Mouse (Mus musculus) testis, adult 2 months (tissue): Measurements from ENCODE around the gene Chst11. TPM values are rescaled to one million over a fixed set of nuclear protein-coding genes. Genes with fewer than 3 reads are reported as not detected.

Experiments used
- H3K27ac ChIP-seq: fragments of 200-500 bp; 2 replicates; pipeline ENCODE4 v1.5.1; 2012; ENCODE audit warnings: low read depth, low read length; ENCODE audit not compliant: control insufficient read depth, insufficient read depth
- H3K27me3 ChIP-seq: fragments of 200-500 bp; 2 replicates; pipeline ENCODE4 v1.6.1; 2012; ENCODE audit warnings: mild to moderate bottlenecking, low read length, moderate library complexity; ENCODE audit not compliant: control insufficient read depth, insufficient read depth
- H3K36me3 ChIP-seq: fragments of 200-500 bp; 2 replicates; pipeline ENCODE4 v1.6.1; 2012; ENCODE audit warnings: mild to moderate bottlenecking, low read length; ENCODE audit not compliant: control insufficient read depth, insufficient read depth
- H3K4me1 ChIP-seq: fragments of 200-500 bp; 2 replicates; pipeline ENCODE4 v1.6.1; 2012; ENCODE audit warnings: low read length; ENCODE audit not compliant: control insufficient read depth, insufficient read depth
- H3K4me3 ChIP-seq: fragments of 200-500 bp; 2 replicates; pipeline ENCODE4 v1.5.1; 2012; ENCODE audit warnings: low read depth, mild to moderate bottlenecking, low read length, moderate library complexity, mixed read lengths; ENCODE audit not compliant: control insufficient read depth
- CTCF ChIP-seq: fragments of 200-500 bp; IDR thresholded peaks from 2 replicates; pipeline ENCODE4 v1.5.1; 2012; ENCODE audit warnings: low read depth, mild to moderate bottlenecking, inconsistent platforms, low read length, moderate library complexity; ENCODE audit not compliant: control insufficient read depth, insufficient read depth, insufficient replicate concordance
- POLR2A ChIP-seq: fragments of 200-500 bp; IDR thresholded peaks from 2 replicates; pipeline ENCODE4 v1.6.1; 2012; ENCODE audit warnings: low read depth, mild to moderate bottlenecking, inconsistent platforms, low read length, moderate library complexity; ENCODE audit not compliant: control insufficient read depth
- polyA plus RNA-seq: library from polyadenylated mRNA; depleted of rRNA; stranded (reverse); fragments of >200 nt; gene quantifications from 2 replicates; pipeline ENCODE4 v1.2.3, GENCODE M21; 2012

Chst11 gene
- polyA plus RNA-seq, 1 experiment, result 0.67 TPM

DNA sequence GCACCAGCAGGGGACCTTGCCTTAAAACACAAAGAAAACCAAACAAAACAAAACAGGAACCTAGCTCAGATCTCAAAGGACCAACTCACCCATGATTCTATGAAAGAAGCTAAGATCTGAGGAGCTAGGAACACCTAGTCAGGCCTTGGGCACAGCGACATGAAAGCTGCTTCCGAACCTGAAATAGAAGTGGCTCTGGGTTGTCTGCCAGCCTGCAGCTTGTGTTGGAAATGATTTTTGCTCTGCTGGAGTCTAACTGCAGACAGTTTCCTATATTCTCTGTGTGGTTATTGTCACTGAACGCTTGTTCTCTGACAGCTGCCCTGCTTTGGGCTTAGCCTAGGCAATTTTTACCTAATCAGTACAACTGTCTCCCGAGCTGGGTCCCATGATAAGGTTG is 82.0 kb downstream of the Chst11 start:
- TF ChIP-seq CTCF, result no peak
- TF ChIP-seq POLR2A, result no peak
- no peaks in the 10 kb centered on the region for H3K27me3 ChIP-seq
- no peak overlapping the region for H3K27ac ChIP-seq
- H3K4me1 ChIP-seq, result peaks cover 6% of the 10 kb centered on the region
- H3K4me3 ChIP-seq, result no peak overlapping the region
- H3K36me3 ChIP-seq, result no peaks in the 10 kb centered on the region

DNA sequence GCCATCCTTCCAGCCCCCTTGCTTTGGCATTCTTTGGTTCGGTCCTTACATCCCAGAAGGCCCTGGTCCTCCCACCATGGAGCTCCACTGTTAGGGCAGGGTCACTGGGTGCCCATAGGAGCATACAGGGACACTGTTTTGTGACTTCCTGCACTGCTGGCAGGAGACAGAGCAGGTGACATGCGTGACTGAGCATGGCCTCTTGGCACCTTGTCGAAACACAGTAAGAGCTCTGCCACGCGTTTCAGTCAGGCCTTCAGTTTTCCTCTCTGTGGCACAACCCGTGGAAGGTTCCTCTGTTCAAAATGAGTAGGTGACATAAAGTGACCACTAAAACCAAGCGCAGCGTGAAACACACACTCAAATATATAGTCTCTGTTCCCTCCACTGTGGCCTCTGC is 83.2 kb downstream of the Chst11 start:
- TF ChIP-seq POLR2A (no peak), CTCF (no peak)
- Histone ChIP-seq H3K36me3 (no peaks in the 10 kb centered on the region), H3K27ac (no peak overlapping the region)

DNA sequence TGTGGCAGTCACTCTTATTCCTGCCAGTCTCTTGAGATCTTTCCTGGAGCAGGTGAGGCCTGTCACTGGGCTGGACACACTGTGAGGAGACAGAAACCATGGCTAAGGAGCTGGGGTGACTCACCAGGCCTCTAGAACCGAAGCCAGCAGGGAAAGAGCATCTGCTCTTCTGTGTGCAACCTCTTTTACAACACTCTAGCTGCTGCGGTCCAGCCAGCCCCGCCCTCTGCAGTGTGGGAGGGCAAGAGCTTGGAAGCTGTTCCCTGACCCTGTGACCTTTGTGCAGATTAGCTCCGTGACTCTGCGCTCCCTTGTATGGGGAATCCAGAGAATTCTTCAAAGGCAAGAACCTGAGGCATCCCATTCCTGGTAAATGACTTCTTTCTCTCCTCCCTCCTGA is 84.5 kb downstream of the Chst11 start:
- no peak overlapping the region for H3K27ac ChIP-seq
- no peaks in the 10 kb centered on the region for H3K27me3 ChIP-seq
- H3K36me3 ChIP-seq, result no peaks in the 10 kb centered on the region
- no peak for TF ChIP-seq CTCF
- no peak for TF ChIP-seq POLR2A
- H3K4me1 ChIP-seq, result peaks cover 8% of the 10 kb centered on the region
- no peak overlapping the region for H3K4me3 ChIP-seq

More for the DNA sequence above, 83.2 kb downstream of the Chst11 start:
- Histone ChIP-seq H3K27me3 (no peaks in the 10 kb centered on the region), H3K4me3 (no peak overlapping the region), H3K4me1 (peaks cover 8% of the 10 kb centered on the region)

DNA sequence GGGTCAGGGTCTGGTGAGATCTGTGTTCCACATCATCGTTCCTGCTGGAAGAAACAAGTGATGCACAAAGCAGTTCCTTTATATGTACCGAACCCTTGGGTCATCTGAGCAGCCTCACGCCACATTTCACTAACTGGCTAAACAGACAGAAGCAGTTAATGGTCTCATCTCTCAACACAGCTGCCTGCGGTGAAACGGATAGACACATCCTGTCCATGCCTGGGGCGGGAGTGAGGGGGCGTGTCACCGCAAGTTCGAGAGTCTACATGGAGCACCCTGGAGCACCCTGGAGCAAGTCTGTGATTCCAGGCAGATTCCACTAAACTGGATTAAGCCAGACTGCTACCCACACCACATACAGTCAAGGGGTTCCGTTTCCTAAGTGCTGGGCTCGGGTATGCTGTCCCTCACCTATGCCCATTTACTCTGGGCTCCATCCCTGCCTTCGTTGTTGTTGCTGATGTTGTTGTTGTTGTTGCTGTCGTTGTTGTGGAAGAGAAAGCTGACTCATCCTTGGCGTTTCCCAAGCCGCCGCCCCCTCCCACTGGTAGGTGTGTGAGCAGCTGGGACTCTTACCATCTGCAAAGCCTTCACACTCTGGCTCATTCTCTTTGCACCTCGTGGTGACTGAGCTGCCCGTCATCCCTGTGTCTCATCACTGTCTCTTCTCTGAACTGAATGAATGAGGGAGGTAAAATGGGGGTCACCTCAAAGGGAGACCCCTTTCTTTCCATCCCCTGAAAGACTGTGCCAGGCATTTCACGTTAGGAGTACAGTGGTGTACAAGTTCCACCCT is 86.7 kb downstream of the Chst11 start:
- Histone ChIP-seq H3K27ac (no peak overlapping the region), H3K4me3 (no peak overlapping the region), H3K36me3 (no peaks in the 10 kb centered on the region), H3K4me1 (peaks cover 8% of the 10 kb centered on the region), H3K27me3 (no peaks in the 10 kb centered on the region)
- TF ChIP-seq POLR2A (no peak), CTCF (no peak)

DNA sequence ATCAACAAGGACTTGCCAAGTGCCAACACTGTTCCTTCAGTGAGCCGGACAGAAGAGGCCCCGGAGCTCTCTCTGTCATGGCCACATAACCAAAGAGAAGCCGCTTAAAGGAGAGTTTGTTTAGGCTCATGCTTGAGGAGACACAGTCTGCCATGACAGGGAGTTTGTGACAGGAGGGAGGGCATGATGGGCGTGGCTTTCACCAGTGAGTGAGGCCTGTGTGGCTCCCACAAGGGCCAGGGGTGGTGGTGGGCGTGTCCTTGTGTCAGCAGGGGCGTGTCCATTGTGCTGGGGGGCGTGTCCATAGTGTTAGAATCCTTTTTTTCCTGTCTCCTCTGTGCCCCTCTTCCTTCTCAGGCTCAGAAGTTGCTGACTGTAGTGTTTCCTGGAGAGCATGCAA is 87.8 kb downstream of the Chst11 start:
- no peak overlapping the region for H3K4me3 ChIP-seq
- no peak overlapping the region for H3K27ac ChIP-seq
- H3K27me3 ChIP-seq, result no peaks in the 10 kb centered on the region
- TF ChIP-seq CTCF, result no peak
- TF ChIP-seq POLR2A, result no peak
- H3K4me1 ChIP-seq, result peaks cover 8% of the 10 kb centered on the region
- H3K36me3 ChIP-seq, result no peaks in the 10 kb centered on the region

DNA sequence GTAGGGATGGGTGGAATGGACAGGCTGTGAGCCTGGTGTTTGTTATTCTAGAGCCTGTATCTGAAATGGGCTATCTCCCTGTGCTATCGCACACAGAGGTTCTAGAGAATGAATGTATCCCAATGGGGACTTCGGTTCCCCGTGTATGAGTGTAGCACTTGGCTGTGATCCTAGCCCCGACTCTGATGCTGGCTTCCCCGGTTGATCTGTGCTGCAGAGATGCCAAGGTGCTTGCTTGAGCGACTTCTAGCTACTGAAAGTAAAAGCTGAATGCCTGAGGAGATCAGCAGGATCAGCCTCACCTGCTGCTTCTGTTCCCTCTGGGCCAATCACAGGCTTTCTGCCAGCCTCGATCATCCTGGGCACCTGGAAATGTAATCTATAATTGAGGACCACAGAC is 91.5 kb downstream of the Chst11 start:
- TF ChIP-seq POLR2A (no peak), CTCF (no peak)

DNA sequence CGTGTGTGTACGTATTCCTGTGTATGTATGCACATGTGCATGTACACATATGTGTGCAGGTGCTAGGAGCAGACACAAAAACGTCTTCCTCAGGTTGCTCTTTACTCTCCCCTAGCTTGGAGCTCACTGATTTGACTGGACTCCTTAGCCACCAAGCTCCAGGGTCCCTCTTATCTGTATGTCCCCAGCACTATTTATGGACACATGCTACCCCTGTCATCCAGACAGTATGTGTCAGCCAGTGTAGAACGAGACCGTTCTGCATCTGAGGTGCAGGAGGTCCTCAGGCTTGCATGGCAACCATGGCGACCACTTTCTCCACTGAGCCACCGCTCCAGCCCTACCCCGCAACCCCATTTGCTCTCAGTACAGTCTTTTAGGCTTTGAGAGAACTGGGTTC is 93.4 kb downstream of the Chst11 start:
- Histone ChIP-seq H3K4me3 (no peak overlapping the region), H3K27me3 (no peaks in the 10 kb centered on the region), H3K4me1 (no peaks in the 10 kb centered on the region), H3K36me3 (no peaks in the 10 kb centered on the region), H3K27ac (no peak overlapping the region)
- TF ChIP-seq POLR2A (no peak), CTCF (no peak)

More for the DNA sequence above, 91.5 kb downstream of the Chst11 start:
- H3K4me1 ChIP-seq, result peaks cover 2% of the 10 kb centered on the region; the same call in 1 of the 2 replicates
- H3K27ac ChIP-seq, result no peak overlapping the region
- H3K27me3 ChIP-seq, result no peaks in the 10 kb centered on the region
- H3K4me3 ChIP-seq, result no peak overlapping the region
- no peaks in the 10 kb centered on the region for H3K36me3 ChIP-seq
